Mouse (Mus musculus) limb, embryonic 12.5 days (tissue): Measurements from ENCODE around the gene Parvb. TPM values are rescaled to one million over a fixed set of nuclear protein-coding genes. Genes with fewer than 3 reads are reported as not detected.

Experiments used
- ATAC-seq: fragments of 200-750 bp; cut with Nextera tagmentation; 2 replicates; pipeline ENCODE4 v1.8.0; 2017; ENCODE audit warnings: low read depth, moderate TSS enrichment; ENCODE audit not compliant: insufficient number of reproducible peaks, insufficient read depth, low FRiP score, low TSS enrichment
- H3K27ac ChIP-seq: fragments of 300-500 bp; sonication (generic); 2 replicates; pipeline ENCODE4 v1.5.1; 2016; ENCODE audit warnings: mild to moderate bottlenecking, moderate library complexity
- H3K27me3 ChIP-seq: fragments of 300-500 bp; sonication (generic); 2 replicates; pipeline ENCODE4 v1.6.1; 2016; ENCODE audit warnings: mild to moderate bottlenecking, moderate library complexity
- H3K36me3 ChIP-seq: fragments of 300-500 bp; sonication (generic); 2 replicates; pipeline ENCODE4 v1.6.1; 2016; ENCODE audit warnings: mild to moderate bottlenecking, moderate library complexity
- H3K4me1 ChIP-seq: fragments of 300-500 bp; sonication (generic); replicated peaks from 2 replicates; pipeline ENCODE4 v1.6.1; 2016
- H3K4me2 ChIP-seq: fragments of 300-500 bp; sonication (generic); 2 replicates; pipeline ENCODE4 v1.6.1; 2016; ENCODE audit warnings: mild to moderate bottlenecking, moderate library complexity
- H3K4me3 ChIP-seq: fragments of 300-500 bp; sonication (generic); replicated peaks from 2 replicates; pipeline ENCODE4 v1.5.1; 2016; ENCODE audit warnings: mild to moderate bottlenecking
- H3K9ac ChIP-seq: fragments of 300-500 bp; sonication (generic); replicated peaks from 2 replicates; pipeline ENCODE4 v1.6.1; 2016; ENCODE audit warnings: mild to moderate bottlenecking, moderate library complexity
- H3K9me3 ChIP-seq: fragments of 300-500 bp; sonication (generic); 2 replicates; pipeline ENCODE4 v1.6.1; 2016; ENCODE audit warnings: mild to moderate bottlenecking, moderate library complexity
- WGBS: fragments of 180-500 bp; shearing (Covaris S2); methylation state at CpG from one replicate; pipeline ENCODE4 v1.1.7; 2016; 5-methylcytosine and 5-hydroxymethylcytosine counted together
- polyA plus RNA-seq: library from polyadenylated mRNA; unstranded; fragments of >200 nt; fragmentation: Nextera tagmentation; extraction: Ambion mirVana; gene quantifications from 2 replicates; pipeline ENCODE4 v1.2.1, GENCODE M21; 2016

Gene Parvb
- polyA plus RNA-seq, 1 experiment from 2014 or later: 3.9 TPM

GRCm38 (mm10) chr15:84295225-84295624 is 63.4 kb downstream of the Parvb start:
- WGBS: 88% methylated on average over 10 of the region's 10 CpGs
- Histone ChIP-seq H3K27ac (no peak overlapping the region), H3K4me2 (no peak overlapping the region), H3K4me3 (no peak overlapping the region), H3K4me1 (peaks cover 25% of the 10 kb centered on the region), H3K9me3 (no peaks in the 10 kb centered on the region), H3K36me3 (0 out of 2 replicates have a peak, but pooled peaks cover 2% of the 10 kb centered on the region), H3K9ac (no peak overlapping the region), H3K27me3 (peaks cover 7% of the 10 kb centered on the region; the same call in 1 of the 2 replicates)
- ATAC-seq: no peak

- H3K27ac ChIP-seq: no peak overlapping the region
- H3K27me3 ChIP-seq: peaks cover 14% of the 10 kb centered on the region; the same call in 1 of the 2 replicates
- WGBS: 51% methylated on average over 8 of the region's 8 CpGs
- 0 out of 2 replicates have a peak, but pooled peaks cover 2% of the 10 kb centered on the region for H3K36me3 ChIP-seq
- H3K9me3 ChIP-seq: no peaks in the 10 kb centered on the region
- H3K4me3 ChIP-seq: no peak overlapping the region
- H3K4me2 ChIP-seq: no peak overlapping the region
- ATAC-seq: no peak
- peaks cover 47% of the 10 kb centered on the region for H3K4me1 ChIP-seq
- H3K9ac ChIP-seq: no peak overlapping the region
These were observed 65.6 kb downstream of the Parvb start for GRCm38 (mm10) chr15:84297454-84297853.

- no peaks in the 10 kb centered on the region for H3K9me3 ChIP-seq
- H3K4me1 ChIP-seq: peaks cover 61% of the 10 kb centered on the region
- H3K36me3 ChIP-seq: 0 out of 2 replicates have a peak, but pooled peaks cover 2% of the 10 kb centered on the region
- peaks cover 14% of the 10 kb centered on the region; the same call in 1 of the 2 replicates for H3K27me3 ChIP-seq
- no peak overlapping the region for H3K4me2 ChIP-seq
- H3K27ac ChIP-seq: no peak overlapping the region
- no peak for ATAC-seq
- H3K9ac ChIP-seq: no peak overlapping the region
- no peak overlapping the region for H3K4me3 ChIP-seq
- 31% methylated on average over 13 of the region's 13 CpGs for WGBS
These were observed 67.0 kb downstream of the Parvb start for GRCm38 (mm10) chr15:84298804-84299370.

- H3K9ac ChIP-seq: peak overlapping the region; percentile 9; the same call in 1 of the 2 replicates
- peaks cover 14% of the 10 kb centered on the region; the same call in 1 of the 2 replicates for H3K27me3 ChIP-seq
- WGBS: 30% methylated on average over 9 of the region's 9 CpGs
- no peaks in the 10 kb centered on the region for H3K9me3 ChIP-seq
- H3K4me3 ChIP-seq: no peak overlapping the region
- ATAC-seq: peak; percentile 27; the same call in 1 of the 2 replicates
- H3K4me1 ChIP-seq: peaks cover 64% of the 10 kb centered on the region
- H3K27ac ChIP-seq: peak overlapping the region; percentile 12; the same call in 1 of the 2 replicates
- H3K4me2 ChIP-seq: no peak overlapping the region
- H3K36me3 ChIP-seq: no peaks in the 10 kb centered on the region
These were observed 68.0 kb downstream of the Parvb start for GRCm38 (mm10) chr15:84299662-84300333.

- peaks cover 14% of the 10 kb centered on the region; the same call in 1 of the 2 replicates for H3K27me3 ChIP-seq
- H3K9me3 ChIP-seq: no peaks in the 10 kb centered on the region
- no peaks in the 10 kb centered on the region for H3K36me3 ChIP-seq
- H3K4me3 ChIP-seq: no peak overlapping the region
- no peak overlapping the region for H3K4me2 ChIP-seq
- no peak for ATAC-seq
- WGBS: 63% methylated on average over 2 of the region's 2 CpGs
- H3K4me1 ChIP-seq: peaks cover 64% of the 10 kb centered on the region
- peak overlapping the region; percentile 29; the same call in 1 of the 2 replicates for H3K27ac ChIP-seq
- H3K9ac ChIP-seq: no peak overlapping the region
These were observed 68.7 kb downstream of the Parvb start for GRCm38 (mm10) chr15:84300591-84300990.

- Histone ChIP-seq H3K4me1 (peaks cover 64% of the 10 kb centered on the region), H3K36me3 (no peaks in the 10 kb centered on the region), H3K9ac (no peak overlapping the region; the same call in 1 of the 2 replicates), H3K9me3 (no peaks in the 10 kb centered on the region), H3K27me3 (peaks cover 14% of the 10 kb centered on the region; the same call in 1 of the 2 replicates), H3K4me3 (no peak overlapping the region), H3K4me2 (no peak overlapping the region), H3K27ac (peak overlapping the region; percentile 59)
- no peak for ATAC-seq
- WGBS: 9% methylated on average over 7 of the region's 7 CpGs
These were observed 69.2 kb downstream of the Parvb start for GRCm38 (mm10) chr15:84301026-84301425.

- Histone ChIP-seq H3K4me3 (no peak overlapping the region), H3K27me3 (peaks cover 14% of the 10 kb centered on the region; the same call in 1 of the 2 replicates), H3K9me3 (no peaks in the 10 kb centered on the region), H3K9ac (peak overlapping the region; percentile 18; the same call in 1 of the 2 replicates), H3K4me1 (peaks cover 62% of the 10 kb centered on the region), H3K27ac (peak overlapping the region; percentile 59), H3K4me2 (no peak overlapping the region), H3K36me3 (no peaks in the 10 kb centered on the region)
- 37% methylated on average over 8 of the region's 8 CpGs for WGBS
- ATAC-seq: no peak
These were observed 70.0 kb downstream of the Parvb start for GRCm38 (mm10) chr15:84301641-84302420.

GRCm38 (mm10) chr15:84303264-84303663 is 71.4 kb downstream of the Parvb start:
- no peak overlapping the region for H3K4me3 ChIP-seq
- peaks cover 59% of the 10 kb centered on the region for H3K4me1 ChIP-seq
- peaks cover 13% of the 10 kb centered on the region; the same call in 1 of the 2 replicates for H3K27me3 ChIP-seq
- no peak for ATAC-seq
- no peak overlapping the region for H3K9ac ChIP-seq
- H3K27ac ChIP-seq: no peak overlapping the region
- H3K36me3 ChIP-seq: no peaks in the 10 kb centered on the region
- WGBS: 47% methylated on average over 10 of the region's 10 CpGs
- no peaks in the 10 kb centered on the region for H3K9me3 ChIP-seq
- no peak overlapping the region for H3K4me2 ChIP-seq

GRCm38 (mm10) chr15:84305333-84305732 is 73.5 kb downstream of the Parvb start:
- no peak overlapping the region for H3K4me2 ChIP-seq
- no peaks in the 10 kb centered on the region for H3K9me3 ChIP-seq
- no peak overlapping the region for H3K27ac ChIP-seq
- 0 out of 2 replicates have a peak, but pooled peaks cover 6% of the 10 kb centered on the region for H3K27me3 ChIP-seq
- no peak overlapping the region for H3K4me3 ChIP-seq
- H3K9ac ChIP-seq: no peak overlapping the region
- peaks cover 38% of the 10 kb centered on the region for H3K4me1 ChIP-seq
- no peak for ATAC-seq
- WGBS: 89% methylated on average over 10 of the region's 10 CpGs
- no peaks in the 10 kb centered on the region for H3K36me3 ChIP-seq

GRCm38 (mm10) chr15:84310271-84310670 is 78.4 kb downstream of the Parvb start:
- Histone ChIP-seq H3K27ac (no peak overlapping the region), H3K4me1 (peaks cover 29% of the 10 kb centered on the region), H3K4me3 (no peak overlapping the region), H3K9ac (no peak overlapping the region), H3K36me3 (no peaks in the 10 kb centered on the region), H3K4me2 (no peak overlapping the region), H3K9me3 (no peaks in the 10 kb centered on the region), H3K27me3 (0 out of 2 replicates have a peak, but pooled peaks cover 6% of the 10 kb centered on the region)
- WGBS: 75% methylated on average over 11 of the region's 11 CpGs
- ATAC-seq: no peak
